Mouse (Mus musculus): Measurements from ENCODE around the gene Polr3h.
A peak's percentile ranks its signal among the peaks of the same experiment; 100 is the strongest.

Polr3h gene

DNA sequence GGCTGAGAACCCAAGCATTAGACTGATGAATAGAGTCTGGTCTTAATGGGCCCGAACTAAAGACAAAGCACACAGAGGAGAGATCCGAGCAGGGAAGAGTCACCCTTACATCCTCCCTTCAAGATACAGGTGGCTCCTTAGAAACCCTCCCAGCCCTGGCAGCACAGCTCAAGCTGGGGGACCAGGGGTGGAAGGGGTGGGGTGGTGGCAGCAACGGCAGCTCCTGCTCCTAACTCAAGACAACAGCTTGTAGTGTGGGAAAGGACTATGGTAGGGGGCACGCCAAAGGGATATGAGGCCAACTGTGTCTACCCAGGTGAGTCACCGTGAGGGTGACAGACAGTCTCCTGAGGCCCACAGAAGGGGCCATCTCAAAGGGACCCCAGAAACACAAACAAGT, 78.2 kb downstream of the Polr3h start:
- DNase-seq (ENCODE audit: extremely low read depth, insufficient read length, low spot score), result no peak

DNA sequence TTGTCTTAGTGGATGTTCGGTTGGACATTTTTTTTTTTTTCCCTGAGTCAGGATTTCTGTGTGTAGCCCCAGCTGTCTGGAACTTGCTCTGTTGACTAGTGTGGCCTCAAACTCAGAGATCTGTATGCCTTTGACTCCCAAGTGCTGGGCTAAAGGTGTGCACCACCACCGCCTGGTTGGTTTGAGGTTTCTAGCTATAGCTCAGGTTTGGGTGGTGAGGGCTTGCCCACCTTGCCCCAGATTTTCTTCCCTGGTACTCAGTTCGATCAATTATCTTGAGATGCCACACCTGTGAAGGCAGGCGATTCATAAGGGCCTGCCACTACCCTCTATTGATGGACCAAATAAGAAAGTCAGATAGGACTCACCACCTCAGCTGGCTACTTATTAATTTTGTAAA, 78.9 kb downstream of the Polr3h start:
- DNase-seq (ENCODE audit: extremely low read depth, insufficient read length, low spot score), result no peak

DNA sequence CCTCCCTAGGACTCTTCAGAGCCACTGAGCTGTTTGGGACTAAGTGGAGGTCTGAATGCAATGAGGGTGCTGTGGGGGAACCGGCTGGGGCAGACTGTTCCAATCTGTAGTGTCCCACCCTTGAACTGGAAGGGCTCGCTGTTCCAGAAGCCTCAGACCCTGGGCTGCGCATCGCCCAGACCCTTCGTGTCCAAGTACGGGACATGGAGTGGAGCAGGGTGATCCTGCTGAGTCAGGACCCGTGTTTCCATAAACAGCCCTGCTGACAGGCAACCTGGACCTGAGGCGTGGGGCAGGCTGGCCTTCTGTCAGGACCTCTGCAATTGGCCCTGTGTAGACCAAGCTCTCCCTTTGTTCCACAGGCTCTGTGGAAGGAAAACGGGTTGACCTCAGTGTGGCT, 79.3 kb downstream of the Polr3h start:
- DNase-seq (ENCODE audit: extremely low read depth, insufficient read length, low spot score), result no peak

DNA sequence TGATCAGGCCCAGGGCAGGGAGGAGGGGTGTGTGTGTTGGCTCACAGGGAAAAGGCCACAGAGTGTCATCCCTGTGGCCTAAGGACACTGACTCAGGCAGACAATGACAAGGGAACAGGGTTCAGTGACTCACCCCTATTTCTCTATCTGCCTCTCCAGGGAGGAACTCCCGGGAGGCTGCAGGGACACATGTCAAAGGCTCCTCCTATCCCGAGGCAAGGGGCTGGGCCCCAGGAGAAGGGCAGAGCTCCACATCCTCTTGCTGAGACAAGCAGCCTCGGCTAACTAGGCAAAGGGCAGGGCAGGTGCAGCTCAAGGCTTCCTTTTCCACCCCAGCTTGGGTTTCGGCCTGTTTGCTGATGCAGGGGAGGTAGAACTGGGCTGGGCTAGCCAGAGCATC, 80.3 kb downstream of the Polr3h start:
- DNase-seq (ENCODE audit: extremely low read depth, insufficient read length, low spot score), result peak; percentile 77

DNA sequence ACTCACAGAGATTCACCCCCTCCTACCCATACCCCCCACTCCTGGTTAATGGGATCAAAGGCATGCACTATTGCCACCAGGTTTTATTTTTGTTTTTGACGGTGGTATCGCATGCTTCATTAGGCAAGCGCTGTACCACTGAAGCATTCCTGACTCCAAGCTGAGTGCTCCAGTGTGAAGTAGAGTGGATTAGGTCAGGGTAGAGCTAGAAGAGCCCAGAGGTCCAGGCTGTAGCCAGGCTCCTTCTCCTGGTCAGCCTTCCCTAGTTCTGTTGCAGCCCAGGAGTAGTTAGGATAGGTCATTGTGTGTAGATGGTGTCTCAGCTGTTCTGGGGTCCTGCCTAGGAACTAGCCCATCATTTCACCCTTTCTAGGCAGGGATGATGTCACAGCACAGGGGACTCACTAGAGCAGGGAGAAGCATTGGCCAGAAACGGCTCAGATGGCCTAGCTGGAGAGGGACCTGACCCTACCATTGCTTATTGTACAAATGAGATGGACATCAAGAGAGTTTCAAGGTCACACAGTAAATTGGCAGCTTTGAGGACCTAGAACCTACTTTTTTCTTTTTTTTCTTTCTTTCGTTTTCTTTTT, 80.9 kb downstream of the Polr3h start:
- DNase-seq (ENCODE audit: extremely low read depth, insufficient read length, low spot score), result no peak

DNA sequence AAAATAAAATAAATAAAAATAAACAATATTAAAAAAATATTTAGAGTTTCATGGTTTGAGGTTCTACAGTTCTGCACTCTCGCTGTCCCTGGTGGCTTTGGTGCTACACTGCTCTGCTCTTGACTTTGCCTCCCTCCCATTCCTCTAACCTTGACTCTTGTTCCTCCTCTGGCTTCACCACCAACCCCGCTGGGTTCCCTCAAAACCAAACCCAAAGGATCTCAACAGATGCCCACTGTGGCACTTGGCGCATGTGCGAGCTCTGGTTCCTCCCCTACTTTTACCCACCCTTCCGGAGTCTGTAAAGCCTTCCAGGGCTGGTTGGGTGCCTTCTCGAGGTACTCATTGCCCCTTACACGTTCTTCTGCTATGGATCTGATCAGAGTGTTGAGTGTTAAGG, 83.8 kb downstream of the Polr3h start:
- DNase-seq (ENCODE audit: extremely low read depth, insufficient read length, low spot score), result no peak

DNA sequence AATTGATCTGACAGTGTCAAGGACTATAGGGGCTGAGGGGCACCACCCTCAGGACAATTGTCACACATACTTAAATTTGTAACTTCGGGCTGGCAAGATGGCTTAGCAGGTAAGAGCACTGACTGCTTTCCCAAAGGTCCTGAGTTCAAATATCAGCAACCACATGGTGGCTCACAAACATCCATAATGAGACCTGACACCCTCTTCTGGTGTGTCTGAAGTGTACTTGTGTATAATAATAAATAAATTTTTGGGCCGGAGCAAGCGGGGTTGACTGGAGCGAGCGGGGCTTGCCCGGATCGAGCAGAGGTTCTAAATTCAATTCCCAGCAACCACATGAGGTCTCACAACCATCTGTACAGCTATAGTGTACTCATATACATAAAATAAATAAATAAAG, 85.7 kb downstream of the Polr3h start:
- DNase-seq (ENCODE audit: extremely low read depth, insufficient read length, low spot score), result no peak

DNA sequence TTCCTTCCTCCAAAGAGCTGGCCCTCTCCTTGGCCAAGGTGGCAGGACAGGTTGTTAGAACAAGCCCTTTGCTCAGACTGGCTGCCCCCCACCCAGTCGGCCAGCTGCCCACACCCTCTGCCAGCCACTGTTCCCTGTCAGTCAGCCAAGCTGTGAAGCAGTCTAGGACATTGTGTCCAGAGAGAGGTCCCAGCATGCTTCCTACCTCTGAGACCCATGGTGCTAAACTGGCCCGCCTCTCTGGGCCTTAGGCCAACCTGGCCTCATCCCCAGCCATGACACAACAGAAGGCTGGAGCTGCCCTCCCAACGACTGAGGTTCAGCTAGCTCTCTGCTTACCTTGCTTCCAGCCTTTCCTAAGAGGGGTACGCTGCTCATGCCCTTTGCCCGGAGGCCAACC, 86.4 kb downstream of the Polr3h start:
- peak; percentile 81 for DNase-seq (ENCODE audit: extremely low read depth, insufficient read length, low spot score)

DNA sequence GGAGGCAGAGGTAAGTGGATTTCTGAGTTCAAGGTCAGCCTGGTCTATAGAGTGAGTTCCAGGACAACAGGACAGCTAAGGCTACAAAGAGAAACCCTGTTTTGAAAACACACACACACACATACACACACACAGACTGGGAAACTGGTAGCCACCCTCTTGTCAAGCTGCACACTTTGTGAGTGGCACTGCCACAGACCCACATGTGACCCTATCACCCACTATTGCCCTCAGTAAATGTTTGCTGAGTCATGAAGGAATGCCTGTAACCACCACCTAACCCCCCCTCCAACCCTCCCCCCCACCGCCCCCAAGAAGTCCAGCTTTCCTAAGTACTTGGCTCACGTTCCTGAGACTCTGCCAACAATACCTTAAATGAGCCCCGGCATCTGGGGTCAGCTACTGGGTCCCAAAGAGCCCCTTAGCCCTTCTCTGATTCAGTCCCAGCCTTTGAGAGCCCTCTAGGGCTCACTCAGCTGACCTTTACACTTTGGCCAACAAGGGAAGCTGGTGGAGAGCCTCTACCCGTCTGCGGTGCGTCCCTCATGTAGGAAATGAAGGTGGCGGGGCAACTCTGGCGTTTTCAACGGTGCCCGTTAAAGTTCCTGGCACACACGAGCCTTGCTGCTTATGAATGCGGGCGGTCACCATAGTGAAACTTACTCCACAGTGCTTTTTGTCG, 87.3 kb downstream of the Polr3h start:
- DNase-seq (ENCODE audit: extremely low read depth, insufficient read length, low spot score), result peak; percentile 42
